Mouse (Mus musculus): ENCODE measurements around the gene Sytl3. TPM values are rescaled to one million over a fixed set of nuclear protein-coding genes. Genes with fewer than 3 reads are reported as not detected.

Sytl3 gene
- polyA plus RNA-seq, 1 experiment from 2014 or later, result 0.07 TPM

GRCm38 (mm10) chr17:6787241-6787640 is 128.3 kb downstream of the Sytl3 start:
- H3K4me3 ChIP-seq, result no peak overlapping the region
- no peaks in the 10 kb centered on the region for H3K9me3 ChIP-seq (replicated peaks)
- no peak overlapping the region for H3K27ac ChIP-seq (replicated peaks)
- peaks cover 15% of the 10 kb centered on the region for H3K4me1 ChIP-seq
- 91% methylated on average over 4 of the region's 4 CpGs for WGBS
- H3K27me3 ChIP-seq (ENCODE audit: low read depth, poor library complexity, severe bottlenecking), result peaks cover 27% of the 10 kb centered on the region
- DNase-seq (ENCODE audit: low spot score), result no peak
- no peaks in the 10 kb centered on the region for H3K36me3 ChIP-seq

Other genes with a start within 250 kb of the Sytl3 start
- 527 and 611 TPM in 2 replicates for gene Dynlt1b, start 229.0 kb upstream of the Sytl3 start, polyA plus RNA-seq (2016; fragmentation: Nextera tagmentation; extraction: Ambion mirVana)
- 38.9 and 41.6 TPM in 2 replicates for gene Dynlt1c, start 57.4 kb upstream of the Sytl3 start, polyA plus RNA-seq (2016; fragmentation: Nextera tagmentation; extraction: Ambion mirVana)
- 291 and 297 TPM in 2 replicates for gene Dynlt1f, start 3.2 kb upstream of the Sytl3 start, polyA plus RNA-seq (2016; fragmentation: Nextera tagmentation; extraction: Ambion mirVana)
- 54.9 and 56.7 TPM in 2 replicates for gene Ezr, start 123.7 kb downstream of the Sytl3 start, polyA plus RNA-seq (2016; fragmentation: Nextera tagmentation; extraction: Ambion mirVana)